Mouse (Mus musculus) neural tube, embryonic 14.5 days (tissue): ENCODE data around the gene Tspan3. TPM values are rescaled to one million over a fixed set of nuclear protein-coding genes. Genes with fewer than 3 reads are reported as not detected.
A peak's percentile ranks its signal among the peaks of the same experiment; 100 is the strongest.

Experiments
- ATAC-seq: fragments of 200-750 bp; cut with Nextera tagmentation; 2 replicates; pipeline ENCODE4 v1.8.0; 2017; ENCODE audit warnings: low read depth, mild to moderate bottlenecking, moderate TSS enrichment, moderate library complexity
- H3K27ac ChIP-seq: fragments of 300-500 bp; sonication (generic); 2 replicates; pipeline ENCODE4 v1.5.1; 2014; ENCODE audit warnings: low read depth, mild to moderate bottlenecking, control low read depth, low read length, moderate library complexity, mixed read lengths
- H3K27me3 ChIP-seq: fragments of 300-500 bp; sonication (generic); 2 replicates; pipeline ENCODE4 v1.6.1; 2014; ENCODE audit warnings: low read length; ENCODE audit not compliant: control insufficient read depth, insufficient read depth
- H3K36me3 ChIP-seq: fragments of 300-500 bp; sonication (generic); 2 replicates; pipeline ENCODE4 v1.6.1; 2014; ENCODE audit warnings: low read length, mixed read lengths; ENCODE audit not compliant: control insufficient read depth, insufficient read depth
- H3K4me1 ChIP-seq: fragments of 300-500 bp; sonication (generic); 2 replicates; pipeline ENCODE4 v1.6.1; 2014; ENCODE audit warnings: low read length; ENCODE audit not compliant: control insufficient read depth, insufficient read depth
- H3K4me2 ChIP-seq: fragments of 300-500 bp; sonication (generic); 2 replicates; pipeline ENCODE4 v1.6.1; 2014; ENCODE audit warnings: mild to moderate bottlenecking, low read depth, low read length, control low read depth
- H3K4me3 ChIP-seq: fragments of 300-500 bp; sonication (generic); 2 replicates; pipeline ENCODE4 v1.5.1; 2014; ENCODE audit warnings: low read depth, low read length, control low read depth, mixed read lengths
- H3K9ac ChIP-seq: fragments of 300-500 bp; sonication (generic); replicated peaks from 2 replicates; pipeline ENCODE4 v1.6.1; 2014; ENCODE audit warnings: low read depth, mild to moderate bottlenecking, control low read depth, low read length, mixed read lengths
- H3K9me3 ChIP-seq: fragments of 300-500 bp; sonication (generic); 2 replicates; pipeline ENCODE4 v1.6.1; 2016; ENCODE audit warnings: low read length; ENCODE audit not compliant: control insufficient read depth
- WGBS: fragments of 180-500 bp; shearing (Covaris S2); extraction: QIAGEN DNeasy Blood & Tissue Kit; methylation state at CpG from one replicate; pipeline ENCODE4 v1.1.7; 2014; 5-methylcytosine and 5-hydroxymethylcytosine counted together
- polyA plus RNA-seq: library from polyadenylated mRNA; unstranded; fragments of >200 nt; fragmentation: Nextera tagmentation; extraction: Ambion mirVana; gene quantifications from 2 replicates; pipeline ENCODE4 v1.2.1, GENCODE M21; 2014

Gene Tspan3
- polyA plus RNA-seq, 1 experiment from 2014 or later: 598 TPM

- no peak overlapping the region for H3K4me2 ChIP-seq
- H3K4me1 ChIP-seq: no peaks in the 10 kb centered on the region
Measured at GRCm38 (mm10) chr9:56167690-56168089, 2.4 kb upstream of the Tspan3 start.

GRCm38 (mm10) chr9:56166161-56166560 lies 884 bp upstream of the Tspan3 start:
- Histone ChIP-seq H3K4me2 (no peak overlapping the region), H3K4me3 (no peak overlapping the region), H3K27me3 (no peaks in the 10 kb centered on the region), H3K9ac (no peak overlapping the region), H3K27ac (no peak overlapping the region), H3K4me1 (no peaks in the 10 kb centered on the region; the same call in 1 of the 2 replicates), H3K9me3 (no peaks in the 10 kb centered on the region), H3K36me3 (no peaks in the 10 kb centered on the region)
- WGBS: 51% methylated on average over 5 of the region's 5 CpGs
- ATAC-seq: no peak

More at GRCm38 (mm10) chr9:56167690-56168089, 2.4 kb upstream of the Tspan3 start:
- H3K4me3 ChIP-seq: no peak overlapping the region
- no peaks in the 10 kb centered on the region for H3K9me3 ChIP-seq
- H3K9ac ChIP-seq: no peak overlapping the region
- ATAC-seq: no peak
- no peaks in the 10 kb centered on the region for H3K27me3 ChIP-seq
- no peaks in the 10 kb centered on the region for H3K36me3 ChIP-seq
- no peak overlapping the region for H3K27ac ChIP-seq
- WGBS: 16% methylated on average over 6 of the region's 6 CpGs

- Histone ChIP-seq H3K27ac (peak overlapping the region; percentile 98), H3K36me3 (no peaks in the 10 kb centered on the region), H3K9ac (peak overlapping the region; percentile 99), H3K4me1 (peaks cover 14% of the 10 kb centered on the region), H3K27me3 (no peaks in the 10 kb centered on the region), H3K4me3 (peak overlapping the region; percentile 99), H3K9me3 (no peaks in the 10 kb centered on the region), H3K4me2 (peak overlapping the region; percentile 76)
- peak; percentile 98 for ATAC-seq
- WGBS: under 1% methylated on average over 79 of the region's 82 CpGs
Measured at GRCm38 (mm10) chr9:56160341-56161141, 4.7 kb downstream of the Tspan3 start.

- Histone ChIP-seq H3K4me2 (peak overlapping the region; percentile 76), H3K36me3 (no peaks in the 10 kb centered on the region), H3K9me3 (no peaks in the 10 kb centered on the region), H3K9ac (peak overlapping the region; percentile 99; the same call in 1 of the 2 replicates), H3K27ac (no peak overlapping the region), H3K27me3 (no peaks in the 10 kb centered on the region), H3K4me1 (peaks cover 17% of the 10 kb centered on the region), H3K4me3 (peak overlapping the region; percentile 99)
- no peak for ATAC-seq
- WGBS: 3% methylated on average over 2 of the region's 2 CpGs
Measured at GRCm38 (mm10) chr9:56159456-56159855, 5.8 kb downstream of the Tspan3 start.

- 86% methylated on average over 2 of the region's 2 CpGs for WGBS
- ATAC-seq: no peak
- no peak overlapping the region for H3K4me2 ChIP-seq
- peaks cover 17% of the 10 kb centered on the region for H3K4me1 ChIP-seq
- no peaks in the 10 kb centered on the region for H3K9me3 ChIP-seq
- H3K9ac ChIP-seq: no peak overlapping the region
- H3K27me3 ChIP-seq: no peaks in the 10 kb centered on the region
- H3K4me3 ChIP-seq: no peak overlapping the region
- H3K27ac ChIP-seq: no peak overlapping the region
- no peaks in the 10 kb centered on the region for H3K36me3 ChIP-seq
Measured at GRCm38 (mm10) chr9:56158077-56158476, 7.2 kb downstream of the Tspan3 start.

- Histone ChIP-seq H3K27me3 (no peaks in the 10 kb centered on the region), H3K9ac (no peak overlapping the region), H3K4me2 (no peak overlapping the region), H3K27ac (no peak overlapping the region), H3K9me3 (no peaks in the 10 kb centered on the region), H3K4me3 (no peak overlapping the region), H3K4me1 (peaks cover 16% of the 10 kb centered on the region), H3K36me3 (no peaks in the 10 kb centered on the region)
- ATAC-seq: no peak
- 92% methylated on average over 5 of the region's 5 CpGs for WGBS
Measured at GRCm38 (mm10) chr9:56154572-56154971, 10.7 kb downstream of the Tspan3 start.

- Histone ChIP-seq H3K27ac (no peak overlapping the region), H3K36me3 (no peaks in the 10 kb centered on the region), H3K9me3 (no peaks in the 10 kb centered on the region), H3K4me3 (no peak overlapping the region), H3K4me2 (no peak overlapping the region), H3K9ac (no peak overlapping the region), H3K4me1 (peaks cover 6% of the 10 kb centered on the region), H3K27me3 (no peaks in the 10 kb centered on the region)
- no peak for ATAC-seq
- WGBS: 81% methylated on average over 4 of the region's 4 CpGs
Measured at GRCm38 (mm10) chr9:56152482-56153007, 12.7 kb downstream of the Tspan3 start.

GRCm38 (mm10) chr9:56151745-56152481 lies 13.4 kb downstream of the Tspan3 start:
- Histone ChIP-seq H3K9ac (no peak overlapping the region), H3K4me1 (peaks cover 6% of the 10 kb centered on the region), H3K4me2 (no peak overlapping the region), H3K27me3 (no peaks in the 10 kb centered on the region), H3K9me3 (no peaks in the 10 kb centered on the region), H3K36me3 (peaks cover 3% of the 10 kb centered on the region; the same call in 1 of the 2 replicates), H3K27ac (peak overlapping the region; percentile 7; the same call in 1 of the 2 replicates), H3K4me3 (no peak overlapping the region)
- 34% methylated on average over 7 of the region's 7 CpGs for WGBS
- no peak; the same call in 1 of the 2 replicates for ATAC-seq
